ENCODE assay signal across 17 mouse cellular contexts in genomic region chr7:66471641-66472216, GRCm38 (mm10). TPM values are rescaled to one million over a fixed set of nuclear protein-coding genes. Genes with fewer than 3 reads are reported as not detected.
DNase-seq lines count a peak whose midpoint lies in the region; ATAC-seq and TF ChIP-seq lines count a peak whose summit lies in the region.
"Had no signal": no experiment of that assay in that cellular context is flagged by ENCODE, and none has a peak within 500 bp of the region (broad histone marks: within the 10 kb centered on the region; RNA-seq: fewer than 3 reads in every experiment).

No protein-coding gene starts in this region.

- no peak for TF ChIP-seq CTCF in midbrain, postnatal 0 days (IDR thresholded peaks at IDR 0.05)

- peaks cover 15% of the 10 kb centered on the region; the same call in 1 of the 2 replicates for H3K4me1 ChIP-seq in kidney, embryonic 16.5 days (ENCODE audit: insufficient read depth, low read length)
- no peaks in the 10 kb centered on the region for H3K4me1 ChIP-seq in midbrain, postnatal 0 days (ENCODE audit: insufficient read depth, low read length)
- H3K4me1 ChIP-seq in midbrain, embryonic 16.5 days (ENCODE audit: control insufficient read depth, insufficient read depth, low read length): no peaks in the 10 kb centered on the region
- H3K4me1 ChIP-seq: forebrain, embryonic 15.5 days had no signal

- H3K4me2 ChIP-seq in kidney, embryonic 16.5 days (replicated peaks; ENCODE audit: low read depth, low read length): no peak overlapping the region
- no peak overlapping the region for H3K4me2 ChIP-seq in midbrain, postnatal 0 days (ENCODE audit: low read depth, low read length, poor library complexity, severe bottlenecking)
- H3K4me2 ChIP-seq in midbrain, embryonic 16.5 days (ENCODE audit: low read length): no peak overlapping the region
- H3K4me2 ChIP-seq: embryonic facial prominence, embryonic 12.5 days; forebrain, embryonic 15.5 days; heart, embryonic 13.5 days had no signal

- DNase-seq in kidney, postnatal 14 days: no peak
- DNase-seq in left cerebral cortex, postnatal 4 days: peak; percentile 19
- no peak for DNase-seq in left cerebral cortex, postnatal 36 days (ENCODE audit: low spot score in 2 of 2)
- peak; percentile 15 for DNase-seq in midbrain, postnatal 0 days (ENCODE audit: low spot score)
- DNase-seq in Muller cell, postnatal 12 days (ENCODE audit: inconsistent ontology term): peak; percentile 19
- DNase-seq: adrenal gland, adult 8-10 months; adrenal gland, postnatal 36 days; cerebellum, adult 2 months; cerebellum, postnatal 25 days; gastrocnemius, postnatal 36 days; heart, postnatal 36 days had no signal

- no peaks in the 10 kb centered on the region for H3K27me3 ChIP-seq in kidney, embryonic 16.5 days (ENCODE audit: insufficient read depth, low read length)
- H3K27me3 ChIP-seq in midbrain, postnatal 0 days (ENCODE audit: insufficient read depth, low read length): no peaks in the 10 kb centered on the region
- no peaks in the 10 kb centered on the region for H3K27me3 ChIP-seq in midbrain, embryonic 16.5 days (ENCODE audit: control insufficient read depth, insufficient read depth, low read depth, low read length)
- H3K27me3 ChIP-seq: embryonic facial prominence, embryonic 12.5 days; forebrain, embryonic 15.5 days; heart, embryonic 13.5 days had no signal

- 32% methylated on average over 12 of the region's 12 CpGs for WGBS in kidney, embryonic 16.5 days
- 74% methylated on average over 12 of the region's 12 CpGs for WGBS in midbrain, postnatal 0 days
- WGBS in midbrain, embryonic 16.5 days: 74% methylated on average over 12 of the region's 12 CpGs

- ATAC-seq in kidney, embryonic 16.5 days (ENCODE audit: low FRiP score, low TSS enrichment): peak; percentile 76
- ATAC-seq in midbrain, postnatal 0 days (ENCODE audit: low FRiP score): no peak
- ATAC-seq in midbrain, embryonic 16.5 days: no peak
- no peak for ATAC-seq in inflammation-experienced regulatory T-cells, adult 6 months
- ATAC-seq: forebrain, embryonic 15.5 days had no signal

- no peak overlapping the region for H3K9ac ChIP-seq in kidney, embryonic 16.5 days (replicated peaks; ENCODE audit: low read length)
- H3K9ac ChIP-seq in midbrain, postnatal 0 days (replicated peaks; ENCODE audit: low read length, poor library complexity, severe bottlenecking): no peak overlapping the region
- no peak overlapping the region for H3K9ac ChIP-seq in midbrain, embryonic 16.5 days (ENCODE audit: low read depth, low read length)
- H3K9ac ChIP-seq: embryonic facial prominence, embryonic 12.5 days; forebrain, embryonic 15.5 days; heart, embryonic 13.5 days had no signal

- intact Hi-C loops in left cerebral cortex, postnatal 4 days (cut with DNase I): no loop called here
- intact Hi-C loops in left cerebral cortex, postnatal 36 days (cut with DNase I): no loop called here

- no peaks in the 10 kb centered on the region for H3K9me3 ChIP-seq in kidney, embryonic 16.5 days (ENCODE audit: low read length)
- H3K9me3 ChIP-seq in midbrain, postnatal 0 days (ENCODE audit: low read length): no peaks in the 10 kb centered on the region
- H3K9me3 ChIP-seq in midbrain, embryonic 16.5 days (replicated peaks; ENCODE audit: control insufficient read depth, low read length, poor library complexity, severe bottlenecking): no peaks in the 10 kb centered on the region
- H3K9me3 ChIP-seq: embryonic facial prominence, embryonic 12.5 days; forebrain, embryonic 15.5 days; heart, embryonic 13.5 days had no signal

- no peak overlapping the region; the same call in 1 of the 2 replicates for H3K27ac ChIP-seq in kidney, embryonic 16.5 days (ENCODE audit: low read length)
- H3K27ac ChIP-seq in midbrain, postnatal 0 days (ENCODE audit: low read depth, low read length): no peak overlapping the region
- no peak overlapping the region for H3K27ac ChIP-seq in midbrain, embryonic 16.5 days (ENCODE audit: low read length)
- H3K27ac ChIP-seq: embryonic facial prominence, embryonic 12.5 days; forebrain, embryonic 15.5 days; heart, embryonic 13.5 days had no signal

- H3K4me3 ChIP-seq in kidney, embryonic 16.5 days (ENCODE audit: low read length): no peak overlapping the region
- H3K4me3 ChIP-seq in midbrain, postnatal 0 days (ENCODE audit: low read depth, low read length): no peak overlapping the region
- H3K4me3 ChIP-seq in midbrain, embryonic 16.5 days (ENCODE audit: low read depth, low read length): no peak overlapping the region
- H3K4me3 ChIP-seq: embryonic facial prominence, embryonic 12.5 days; forebrain, embryonic 15.5 days; heart, embryonic 13.5 days had no signal

- no peaks in the 10 kb centered on the region for H3K36me3 ChIP-seq in kidney, embryonic 16.5 days (ENCODE audit: insufficient read depth, low read length)
- H3K36me3 ChIP-seq in midbrain, postnatal 0 days (ENCODE audit: insufficient read depth, low read length): no peaks in the 10 kb centered on the region
- H3K36me3 ChIP-seq in midbrain, embryonic 16.5 days (ENCODE audit: control insufficient read depth, insufficient read depth, low read length): no peaks in the 10 kb centered on the region
- H3K36me3 ChIP-seq: embryonic facial prominence, embryonic 12.5 days; forebrain, embryonic 15.5 days; heart, embryonic 13.5 days had no signal

RNA-seq across cellular contexts. Expression of gene Aldh1a3, which starts 44.4 kb away (rescaled TPM):
- 43.4 and 48.6 TPM in 2 replicates for polyA plus RNA-seq in kidney, embryonic 16.5 days (2015; fragmentation: Nextera tagmentation; extraction: Ambion mirVana)
- 1 to 10 TPM; 2.9 TPM for total RNA-seq in left cerebral cortex, postnatal 4 days (2021)
- 1 to 10 TPM in 1 of 2 experiments, under 1 TPM in 1; 0.95 to 1.4 TPM for total RNA-seq in left cerebral cortex, postnatal 36 days (2021)
- total RNA-seq in midbrain, postnatal 0 days (2014; rRNA removed): 0.85 and 1.5 TPM in 2 replicates
- 0.59 and 1.1 TPM in 2 replicates for polyA plus RNA-seq in midbrain, postnatal 0 days (2015; fragmentation: Nextera tagmentation; extraction: Ambion mirVana)
- 0.99 and 1.4 TPM in 2 replicates for polyA plus RNA-seq in midbrain, embryonic 16.5 days (2015; fragmentation: Nextera tagmentation; extraction: Ambion mirVana)
- polyA plus RNA-seq in inflammation-experienced regulatory T-cells, adult 6 months (2017; shearing (Covaris generic)): under 1 TPM in 2 of 3 experiments, not detected in 1; 0.28 to 0.70 TPM

Comparison
In these comparisons a context has a peak if more than half of its experiments do, and no peak if none do; other contexts are left out.
1. DNase-seq: peak in left cerebral cortex, postnatal 4 days (single experiment), midbrain, postnatal 0 days (single experiment) and Muller cell, postnatal 12 days (single experiment); none in kidney, postnatal 14 days (single experiment) and left cerebral cortex, postnatal 36 days (0 of 2).
2. RNA of gene Aldh1a3, which starts 44.4 kb away (polyA plus RNA-seq): 43.4 to 48.6 TPM in kidney, embryonic 16.5 days; 0.99 to 1.4 TPM in midbrain, embryonic 16.5 days, 0.59 to 1.1 TPM in midbrain, postnatal 0 days and 0.28 to 0.70 TPM in inflammation-experienced regulatory T-cells, adult 6 months; every median in the first group is over 10 times any median in the second.